Mouse (Mus musculus) E14TG2a.4 (cell line): ENCODE data around the gene Gm8764.
"Not testable (repeated sequence)": the region's sequence is repeated elsewhere in the genome, so short reads cannot be mapped to it uniquely, and the experiment has no call there.

Experiments used
- CTCF ChIP-seq: conservative IDR thresholded peaks from 2 replicates; pipeline ENCODE4 v1.5.1; 2014; ENCODE audit warnings: low read length
- POU5F1 ChIP-seq: IDR thresholded peaks from 2 replicates; pipeline ENCODE4 v1.6.1; 2014; ENCODE audit warnings: low read length, borderline replicate concordance

- not testable (repeated sequence) for TF ChIP-seq CTCF, POU5F1
Measured at GRCm38 (mm10) chr10:104168215-104168614, 8.4 kb downstream of the Gm8764 start, which contains the start of gene Gm21304.
